In the genomic region with DNA sequence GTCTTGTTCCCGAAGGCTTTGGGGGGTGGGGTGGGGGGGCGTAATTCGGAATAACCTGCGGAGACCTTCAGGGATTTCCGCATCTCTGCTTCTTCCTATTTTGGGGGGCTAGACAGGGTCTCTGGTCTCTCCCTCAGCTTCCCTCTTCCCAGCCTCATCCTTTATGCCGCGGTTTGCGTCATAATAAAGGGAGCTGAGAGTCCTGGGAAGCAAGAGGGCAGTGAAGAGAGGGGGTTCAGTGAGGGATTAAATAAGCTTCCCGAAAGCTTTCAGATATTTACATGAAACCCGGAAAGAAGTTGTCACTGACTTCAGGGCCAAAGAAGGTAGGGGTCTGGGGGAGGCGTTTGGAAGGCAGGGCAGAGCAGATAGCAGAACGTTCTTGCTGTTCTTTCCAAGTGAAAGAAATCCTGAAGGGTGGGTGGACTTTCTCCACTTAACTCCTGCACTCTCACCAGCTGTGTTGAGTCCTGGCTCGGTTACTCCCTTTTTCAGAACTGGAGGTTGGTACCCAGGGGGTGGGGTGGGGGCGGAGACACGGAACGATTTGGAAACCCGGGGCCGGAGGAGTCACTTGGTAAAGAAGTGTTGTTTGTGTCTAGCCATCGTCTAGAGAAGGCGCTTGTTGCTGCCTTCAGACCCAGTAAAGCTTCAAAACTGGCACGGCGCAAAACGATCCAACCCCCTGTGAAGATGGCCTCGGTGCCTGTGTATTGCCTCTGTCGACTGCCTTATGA, we compare ENCODE assay signal across 7 mouse cellular contexts. TPM values are rescaled to one million over a fixed set of nuclear protein-coding genes. Genes with fewer than 3 reads are reported as not detected.
DNase-seq lines count a peak whose midpoint lies in the region; ATAC-seq and TF ChIP-seq lines count a peak whose summit lies in the region.

No protein-coding gene starts in this region.

- no peak overlapping the region for H3K27ac ChIP-seq in ES-Bruce4 (ENCODE audit: insufficient read depth, low read length)
- H3K27ac ChIP-seq in heart, embryonic 13.5 days (replicated peaks), result peak overlapping the region; percentile 99

- no peaks in the 10 kb centered on the region for H3K27me3 ChIP-seq in ES-Bruce4 (ENCODE audit: control insufficient read depth, insufficient read depth, low read length, poor library complexity, severe bottlenecking)
- no peaks in the 10 kb centered on the region for H3K27me3 ChIP-seq in heart, embryonic 13.5 days (replicated peaks)

- 11% methylated on average over 25 of the region's 25 CpGs for WGBS in heart, embryonic 13.5 days

- no peak for ATAC-seq in heart, embryonic 13.5 days (ENCODE audit: extremely low read depth, insufficient number of reproducible peaks, low FRiP score, low TSS enrichment)

- peak; percentile 46 for DNase-seq in R1 (ENCODE audit: low read depth, low spot score)
- peak; percentile 29 for DNase-seq in embryo, embryonic 10.5 days (ENCODE audit: low spot score)
- peak; percentile 39 for DNase-seq in kidney, postnatal 10 days
- DNase-seq in lung, postnatal 14 days, result peak; percentile 23
- DNase-seq in right cerebral cortex, postnatal 25 days, result peak; percentile 3

- peak overlapping the region; percentile 73 for H3K4me2 ChIP-seq in heart, embryonic 13.5 days

- no peaks in the 10 kb centered on the region for H3K36me3 ChIP-seq in ES-Bruce4 (ENCODE audit: control insufficient read depth, insufficient read depth, low read length, poor library complexity, severe bottlenecking)
- H3K36me3 ChIP-seq in heart, embryonic 13.5 days, result peaks cover 5% of the 10 kb centered on the region; the same call in 1 of the 2 replicates

- TF ChIP-seq EP300 in ES-Bruce4 (IDR thresholded peaks at IDR 0.05; ENCODE audit: insufficient read depth, low read depth, low read length), result no peak

- H3K9me3 ChIP-seq in ES-Bruce4 (replicated peaks; ENCODE audit: control insufficient read depth, insufficient read depth, low read length, poor library complexity, severe bottlenecking), result no peaks in the 10 kb centered on the region
- no peaks in the 10 kb centered on the region for H3K9me3 ChIP-seq in heart, embryonic 13.5 days

- TF ChIP-seq CTCF in ES-Bruce4 (IDR thresholded peaks at IDR 0.05; ENCODE audit: low read depth, low read length), result no peak

- H3K4me3 ChIP-seq in ES-Bruce4 (ENCODE audit: low read depth, low read length), result peak overlapping the region; percentile 88
- peak overlapping the region; percentile 67 for H3K4me3 ChIP-seq in heart, embryonic 13.5 days

- H3K9ac ChIP-seq in ES-Bruce4 (ENCODE audit: low read depth, poor library complexity, severe bottlenecking), result peak overlapping the region; percentile 88
- peak overlapping the region; percentile 88 for H3K9ac ChIP-seq in heart, embryonic 13.5 days

- TF ChIP-seq POLR2A in ES-Bruce4 (IDR thresholded peaks at IDR 0.05; ENCODE audit: insufficient read depth, low read length), result no peak

- no peaks in the 10 kb centered on the region for H3K4me1 ChIP-seq in ES-Bruce4 (ENCODE audit: control insufficient read depth, insufficient read depth, low read length)
- H3K4me1 ChIP-seq in heart, embryonic 13.5 days, result peaks cover 5% of the 10 kb centered on the region; the same call in 1 of the 2 replicates

RNA-seq across cellular contexts. Expression of gene Phf8, which starts 1.5 kb away (rescaled TPM):
- 26.5 and 28.6 TPM in 2 replicates for polyA plus RNA-seq in ES-Bruce4 (2011; ENCODE audit: insufficient read depth, insufficient read length, low read depth, missing spikeins)
- polyA plus RNA-seq in heart, embryonic 13.5 days (2015; fragmentation: Nextera tagmentation; extraction: Ambion mirVana), result 11.0 and 11.4 TPM in 2 replicates
